Mouse (Mus musculus): ENCODE data around the gene Gdpgp1. TPM values are rescaled to one million over a fixed set of nuclear protein-coding genes. Genes with fewer than 3 reads are reported as not detected.
A peak's percentile ranks its signal among the peaks of the same experiment; 100 is the strongest.

The Gdpgp1 gene
- total and polyA plus RNA-seq, 2 experiments from 2014 or later, result 2.3 to 5.5 TPM

GRCm38 (mm10) chr7:80197371-80197770 is 35.3 kb upstream of the Gdpgp1 start:
- H3K9me3 ChIP-seq (replicated peaks; ENCODE audit: control insufficient read depth, low read length), result no peaks in the 10 kb centered on the region
- H3K36me3 ChIP-seq (replicated peaks; ENCODE audit: control insufficient read depth, insufficient read depth, low read length), result no peaks in the 10 kb centered on the region
- peak overlapping the region; percentile 89 for H3K4me2 ChIP-seq (ENCODE audit: low read depth, low read length)
- peaks cover 27% of the 10 kb centered on the region; the same call in 1 of the 2 replicates for H3K4me1 ChIP-seq (ENCODE audit: control insufficient read depth, insufficient read depth)
- no peak overlapping the region; the same call in 1 of the 2 replicates for H3K27ac ChIP-seq (ENCODE audit: low read depth)
- H3K27me3 ChIP-seq (ENCODE audit: control insufficient read depth, insufficient read depth, low read length), result no peaks in the 10 kb centered on the region
- ATAC-seq (ENCODE audit: insufficient read depth, low read depth) (no peak), DNase-seq (ENCODE audit: low spot score) (peak; percentile 43)
- no peak for TF ChIP-seq CTCF (IDR thresholded peaks at IDR 0.05; ENCODE audit: low read depth)
- TF ChIP-seq EP300 (IDR thresholded peaks at IDR 0.05; ENCODE audit: low read depth), result no peak
- no peak overlapping the region for H3K4me3 ChIP-seq (ENCODE audit: low read depth, low read length)
- WGBS, result 41% methylated on average over 4 of the region's 4 CpGs
- H3K9ac ChIP-seq (replicated peaks; ENCODE audit: low read depth, low read length), result no peak overlapping the region

- Histone ChIP-seq H3K4me1 (ENCODE audit: control insufficient read depth, insufficient read depth) (peaks cover 19% of the 10 kb centered on the region; the same call in 1 of the 2 replicates), H3K9ac (replicated peaks; ENCODE audit: low read depth, low read length) (peak overlapping the region; percentile 79), H3K4me3 (ENCODE audit: low read depth, low read length) (peak overlapping the region; percentile 83), H3K36me3 (replicated peaks; ENCODE audit: control insufficient read depth, insufficient read depth, low read length) (no peaks in the 10 kb centered on the region), H3K4me2 (ENCODE audit: low read depth, low read length) (peak overlapping the region; percentile 89), H3K27me3 (ENCODE audit: control insufficient read depth, insufficient read depth, low read length) (no peaks in the 10 kb centered on the region), H3K9me3 (replicated peaks; ENCODE audit: control insufficient read depth, low read length) (no peaks in the 10 kb centered on the region), H3K27ac (ENCODE audit: low read depth) (peak overlapping the region; percentile 82)
- under 1% methylated on average over 66 of the region's 74 CpGs for WGBS
- TF ChIP-seq EP300 (IDR thresholded peaks at IDR 0.05; ENCODE audit: low read depth), result no peak
- TF ChIP-seq CTCF (IDR thresholded peaks at IDR 0.05; ENCODE audit: low read depth), result no peak
- ATAC-seq (ENCODE audit: insufficient read depth, low read depth), result peak; percentile 85
- DNase-seq (ENCODE audit: low spot score), result peak; percentile 79
Observed at GRCm38 (mm10) chr7:80197941-80198778, 34.5 kb upstream of the Gdpgp1 start.

- 6% methylated on average over 10 of the region's 11 CpGs for WGBS
- ATAC-seq (ENCODE audit: insufficient read depth, low read depth), result 0 out of 2 replicates have a peak, but pooled peaks have one; percentile 18
- Histone ChIP-seq H3K36me3 (replicated peaks; ENCODE audit: control insufficient read depth, insufficient read depth, low read length) (no peaks in the 10 kb centered on the region), H3K27me3 (ENCODE audit: control insufficient read depth, insufficient read depth, low read length) (no peaks in the 10 kb centered on the region), H3K4me3 (ENCODE audit: low read depth, low read length) (peak overlapping the region; percentile 83), H3K4me2 (ENCODE audit: low read depth, low read length) (peak overlapping the region; percentile 89), H3K9ac (replicated peaks; ENCODE audit: low read depth, low read length) (peak overlapping the region; percentile 79), H3K4me1 (ENCODE audit: control insufficient read depth, insufficient read depth) (peaks cover 19% of the 10 kb centered on the region; the same call in 1 of the 2 replicates), H3K9me3 (replicated peaks; ENCODE audit: control insufficient read depth, low read length) (no peaks in the 10 kb centered on the region), H3K27ac (ENCODE audit: low read depth) (peak overlapping the region; percentile 82)
- TF ChIP-seq EP300 (IDR thresholded peaks at IDR 0.05; ENCODE audit: low read depth) (no peak), CTCF (IDR thresholded peaks at IDR 0.05; ENCODE audit: low read depth) (no peak)
- DNase-seq (ENCODE audit: low spot score), result no peak
Observed at GRCm38 (mm10) chr7:80198863-80199262, 33.8 kb upstream of the Gdpgp1 start.

- ATAC-seq (ENCODE audit: insufficient read depth, low read depth), result no peak
Observed at GRCm38 (mm10) chr7:80199286-80199685, 33.4 kb upstream of the Gdpgp1 start.

DNA sequence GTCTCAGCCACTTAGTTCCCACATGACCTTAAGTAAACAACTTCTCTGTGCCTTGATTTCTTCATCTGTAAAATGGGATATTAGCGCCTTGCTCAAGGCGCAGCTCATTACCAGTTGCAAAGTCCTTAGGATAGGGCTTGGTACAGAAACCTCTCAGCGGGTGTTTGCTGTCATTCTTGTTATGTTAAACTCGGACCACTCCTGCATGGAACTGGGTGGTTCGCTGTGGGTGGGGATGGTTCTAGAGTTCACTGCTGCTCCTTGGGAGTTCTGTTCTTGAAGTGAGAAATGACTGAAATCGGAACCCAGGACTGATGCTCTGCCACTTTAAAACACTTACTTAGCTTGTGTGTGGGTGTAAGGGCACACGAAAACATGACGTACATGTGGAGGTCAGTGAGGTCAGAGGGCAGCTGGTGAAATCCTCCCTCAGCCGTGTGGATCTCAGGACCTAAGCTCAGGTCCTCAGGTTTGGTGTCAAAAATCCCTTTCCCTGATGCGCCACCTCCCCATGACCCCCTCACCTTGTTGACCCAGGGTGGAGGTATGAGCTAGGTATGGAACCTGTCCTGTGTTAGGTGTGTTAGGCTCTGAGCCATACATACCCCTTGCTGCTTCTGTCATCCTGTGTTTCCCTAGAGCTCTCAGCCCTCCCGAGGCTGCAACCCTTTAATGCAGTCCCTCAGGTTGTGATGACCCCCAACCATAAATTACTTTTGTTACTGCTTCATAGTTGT is 32.6 kb upstream of the Gdpgp1 start:
- H3K9me3 ChIP-seq (replicated peaks; ENCODE audit: control insufficient read depth, low read length), result no peaks in the 10 kb centered on the region
- 0 out of 2 replicates have a peak, but pooled peaks cover 14% of the 10 kb centered on the region for H3K4me1 ChIP-seq (ENCODE audit: control insufficient read depth, insufficient read depth)
- no peak for DNase-seq (ENCODE audit: low spot score)
- TF ChIP-seq EP300 (IDR thresholded peaks at IDR 0.05; ENCODE audit: low read depth), result no peak
- TF ChIP-seq CTCF (IDR thresholded peaks at IDR 0.05; ENCODE audit: low read depth), result no peak
- no peaks in the 10 kb centered on the region for H3K36me3 ChIP-seq (replicated peaks; ENCODE audit: control insufficient read depth, insufficient read depth, low read length)
- no peak overlapping the region for H3K4me2 ChIP-seq (ENCODE audit: low read depth, low read length)
- no peak overlapping the region for H3K9ac ChIP-seq (replicated peaks; ENCODE audit: low read depth, low read length)
- WGBS, result 81% methylated on average over 11 of the region's 11 CpGs
- no peak overlapping the region for H3K27ac ChIP-seq (ENCODE audit: low read depth)
- no peaks in the 10 kb centered on the region for H3K27me3 ChIP-seq (ENCODE audit: control insufficient read depth, insufficient read depth, low read length)
- H3K4me3 ChIP-seq (ENCODE audit: low read depth, low read length), result no peak overlapping the region
- ATAC-seq (ENCODE audit: insufficient read depth, low read depth), result no peak

More at GRCm38 (mm10) chr7:80199286-80199685, 33.4 kb upstream of the Gdpgp1 start:
- peak overlapping the region; percentile 79; the same call in 1 of the 2 replicates for H3K9ac ChIP-seq (replicated peaks; ENCODE audit: low read depth, low read length)
- peak overlapping the region; percentile 89 for H3K4me2 ChIP-seq (ENCODE audit: low read depth, low read length)
- H3K4me3 ChIP-seq (ENCODE audit: low read depth, low read length), result peak overlapping the region; percentile 83
- WGBS, result 50% methylated on average over 6 of the region's 6 CpGs
- TF ChIP-seq CTCF (IDR thresholded peaks at IDR 0.05; ENCODE audit: low read depth) (no peak), EP300 (IDR thresholded peaks at IDR 0.05; ENCODE audit: low read depth) (no peak)
- H3K4me1 ChIP-seq (ENCODE audit: control insufficient read depth, insufficient read depth), result peaks cover 17% of the 10 kb centered on the region; the same call in 1 of the 2 replicates
- H3K9me3 ChIP-seq (replicated peaks; ENCODE audit: control insufficient read depth, low read length), result no peaks in the 10 kb centered on the region
- no peaks in the 10 kb centered on the region for H3K36me3 ChIP-seq (replicated peaks; ENCODE audit: control insufficient read depth, insufficient read depth, low read length)
- no peaks in the 10 kb centered on the region for H3K27me3 ChIP-seq (ENCODE audit: control insufficient read depth, insufficient read depth, low read length)
- no peak overlapping the region for H3K27ac ChIP-seq (ENCODE audit: low read depth)
- DNase-seq (ENCODE audit: low spot score), result no peak

Data from heart, postnatal 0 days (tissue).